Mouse (Mus musculus): Measurements from ENCODE around the gene Atp6v0c.

The Atp6v0c gene

DNA sequence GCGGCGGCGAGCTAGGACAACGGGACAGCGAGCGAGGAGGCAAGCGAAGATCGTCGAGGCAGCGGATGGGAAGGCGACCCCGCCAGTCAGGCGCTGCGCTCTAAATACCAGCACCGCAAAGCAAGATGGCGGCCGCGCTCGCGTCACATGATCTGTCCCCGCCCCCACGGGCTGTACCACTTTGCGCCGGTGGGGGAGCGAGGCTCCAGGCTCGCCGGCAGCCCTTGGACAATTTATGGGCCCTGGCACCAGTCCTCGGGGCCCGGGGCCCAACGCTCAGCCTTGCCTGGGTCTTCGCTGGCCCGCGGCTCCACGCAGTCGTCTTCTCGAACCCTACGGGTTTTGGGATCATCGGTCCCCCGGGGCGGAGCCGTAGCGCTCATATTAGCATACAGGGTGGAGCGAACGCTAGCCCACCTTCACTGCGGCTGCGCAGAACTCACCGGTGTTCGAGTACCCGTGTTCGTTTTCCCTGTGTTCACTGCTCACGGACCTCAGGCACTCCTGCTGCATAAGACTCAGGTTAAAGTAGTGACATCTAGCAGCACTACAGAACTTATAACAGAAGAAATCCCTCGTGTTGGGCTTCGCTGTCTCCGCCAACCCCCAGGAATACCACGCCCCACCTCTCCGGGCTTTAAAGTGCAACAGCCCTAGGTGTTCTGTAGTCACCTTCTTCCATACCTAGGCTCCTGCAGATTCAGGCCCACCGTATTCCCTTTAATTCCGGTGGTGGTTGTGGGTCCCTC, at the start of gene Atp6v0c:
Gene Atp6v0c, minus strand, starts transcription at position 386 of the 749 bp plus-strand sequence.
- DNase-seq, result peak; percentile 96

DNA sequence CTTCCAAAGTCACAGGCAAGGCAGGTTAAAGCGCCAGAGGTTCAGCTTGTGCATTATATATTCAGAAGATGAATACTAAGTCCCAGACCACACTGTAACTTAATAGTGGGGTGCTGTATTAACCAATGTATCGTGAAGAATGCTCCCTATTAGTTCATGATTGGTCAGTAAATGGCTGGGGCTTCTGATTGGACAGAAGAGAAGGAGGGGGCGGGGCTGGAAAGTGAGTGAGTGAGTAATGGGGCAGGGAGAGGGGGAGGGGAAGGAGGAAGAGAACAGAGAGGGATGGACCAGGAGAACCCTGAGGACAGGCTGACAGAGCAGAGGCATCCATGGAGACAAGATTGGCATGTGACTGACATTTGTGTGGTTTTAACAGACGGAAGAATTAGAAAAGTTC, 47.3 kb upstream of the Atp6v0c start:
- DNase-seq, result no peak

DNA sequence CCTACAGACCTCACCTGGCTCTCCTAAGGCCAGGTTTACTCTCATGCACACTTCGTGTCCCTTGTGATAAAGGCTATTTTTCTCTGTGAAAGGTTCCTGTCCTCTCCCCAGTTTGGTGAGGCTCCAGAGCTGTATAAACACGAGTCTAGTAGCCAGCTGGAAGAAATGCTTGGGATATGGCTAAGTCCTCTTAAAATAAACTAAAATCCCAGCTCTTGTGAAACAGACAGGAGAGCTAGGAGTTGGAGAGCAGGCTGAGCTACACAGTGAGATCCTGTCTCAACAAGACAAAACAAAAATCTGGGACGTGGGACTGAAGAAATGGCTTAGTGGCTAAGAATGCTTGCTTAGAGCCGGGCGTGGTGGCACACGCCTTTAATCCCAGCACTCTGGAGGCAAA, 43.7 kb upstream of the Atp6v0c start:
- DNase-seq, result no peak

DNA sequence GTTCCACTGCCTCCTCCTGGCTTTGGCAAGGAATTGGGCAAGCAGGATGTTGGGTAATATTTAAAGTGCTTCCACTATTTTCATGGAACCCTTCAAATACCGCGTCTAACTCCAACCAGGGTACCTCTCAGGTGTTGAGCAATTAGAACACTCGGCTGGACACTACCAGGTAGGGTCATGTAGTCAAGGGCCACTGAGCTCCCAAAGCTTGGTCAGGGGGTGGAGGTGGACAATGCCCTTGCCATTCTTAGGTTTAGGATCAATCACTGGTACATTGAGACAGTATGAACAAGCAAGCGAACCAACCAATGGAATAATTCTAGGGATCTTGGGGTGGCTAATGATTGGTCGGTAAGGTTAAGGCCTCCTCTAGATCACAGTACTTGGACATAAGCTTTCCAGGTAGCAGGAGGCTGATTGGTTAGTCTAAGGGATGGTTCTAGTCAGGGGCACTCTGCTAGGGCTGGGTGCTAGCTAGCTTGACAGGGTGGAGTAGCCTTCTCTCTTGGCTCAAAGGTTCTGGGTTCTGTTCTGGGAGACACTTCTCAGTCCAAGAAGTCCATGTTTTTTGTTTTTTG, 43.0 kb upstream of the Atp6v0c start:
- DNase-seq, result no peak

DNA sequence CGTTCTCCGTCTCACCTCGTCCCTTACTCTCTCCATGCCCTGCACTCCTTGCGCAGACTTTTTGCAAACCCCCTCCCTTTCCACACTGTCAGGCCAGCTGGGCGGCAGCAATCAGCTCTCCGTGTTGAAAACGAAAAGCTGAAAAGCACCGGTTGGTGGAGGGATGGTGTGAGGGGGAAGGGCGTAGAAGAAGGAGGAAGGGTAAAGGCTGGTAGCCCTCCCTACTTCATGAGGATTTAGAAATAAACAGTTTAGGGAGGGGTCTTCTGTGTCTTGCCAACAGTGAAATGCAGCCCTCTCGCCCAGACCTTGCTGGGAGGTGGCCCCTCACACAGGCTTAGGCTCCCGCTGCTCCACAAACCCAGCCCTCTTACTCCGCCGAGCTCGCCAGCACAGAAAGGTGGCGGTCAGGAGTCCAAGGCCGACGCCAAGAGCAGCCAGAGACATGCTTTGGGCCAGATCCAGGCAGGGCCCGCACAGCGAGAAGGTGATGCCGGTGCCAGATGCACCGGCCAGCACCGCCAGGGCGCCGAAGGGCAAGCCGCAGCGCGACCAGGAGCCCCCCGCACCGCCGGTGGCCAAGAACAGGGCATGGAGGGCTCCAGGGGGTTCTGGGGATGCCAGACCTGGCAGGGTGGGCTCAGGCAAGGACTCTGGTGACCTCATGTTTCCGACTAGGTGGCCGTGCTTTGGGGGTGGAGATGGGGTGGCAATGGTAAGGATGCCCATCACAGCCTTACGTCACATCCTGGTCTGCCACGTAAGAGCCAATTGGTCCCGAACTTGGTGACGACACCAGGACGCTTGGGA, 42.3 kb upstream of the Atp6v0c start:
- no peak for DNase-seq

DNA sequence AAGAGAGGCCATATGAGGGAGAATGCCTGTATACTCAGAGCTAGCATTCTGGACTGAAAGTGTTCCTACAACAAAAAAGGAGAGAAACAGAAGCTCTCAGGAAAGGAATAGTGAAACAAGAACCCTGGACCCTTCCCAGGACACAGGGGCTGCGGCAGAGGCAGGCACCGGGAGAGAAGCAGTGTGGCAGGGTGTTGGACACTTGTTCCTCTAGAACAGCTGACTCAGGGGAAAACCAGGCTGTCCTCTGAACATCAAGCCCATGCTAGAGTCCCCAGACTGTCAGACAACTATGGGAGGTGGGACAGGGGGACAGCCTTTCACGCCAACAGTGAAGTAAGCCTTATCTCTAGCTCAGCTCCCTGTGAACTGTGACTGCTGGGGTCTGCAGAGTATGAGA, 41.1 kb upstream of the Atp6v0c start:
- DNase-seq, result no peak

DNA sequence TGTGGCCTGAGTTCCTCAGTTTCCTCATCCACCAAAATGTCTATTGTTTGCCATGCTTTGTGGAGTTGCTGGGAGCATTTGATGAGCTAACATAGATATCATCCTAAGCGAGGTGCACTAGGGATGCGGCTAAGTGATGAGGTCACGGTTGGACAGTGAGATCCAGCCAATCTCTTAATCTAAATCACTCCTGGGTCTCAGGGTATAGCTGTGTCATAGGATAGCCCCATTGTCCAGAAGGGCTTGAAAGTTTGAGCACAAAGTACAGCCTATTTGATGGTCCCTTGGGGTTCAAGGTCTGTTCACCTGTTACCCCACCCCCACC, 40.4 kb upstream of the Atp6v0c start:
- no peak for DNase-seq

DNA sequence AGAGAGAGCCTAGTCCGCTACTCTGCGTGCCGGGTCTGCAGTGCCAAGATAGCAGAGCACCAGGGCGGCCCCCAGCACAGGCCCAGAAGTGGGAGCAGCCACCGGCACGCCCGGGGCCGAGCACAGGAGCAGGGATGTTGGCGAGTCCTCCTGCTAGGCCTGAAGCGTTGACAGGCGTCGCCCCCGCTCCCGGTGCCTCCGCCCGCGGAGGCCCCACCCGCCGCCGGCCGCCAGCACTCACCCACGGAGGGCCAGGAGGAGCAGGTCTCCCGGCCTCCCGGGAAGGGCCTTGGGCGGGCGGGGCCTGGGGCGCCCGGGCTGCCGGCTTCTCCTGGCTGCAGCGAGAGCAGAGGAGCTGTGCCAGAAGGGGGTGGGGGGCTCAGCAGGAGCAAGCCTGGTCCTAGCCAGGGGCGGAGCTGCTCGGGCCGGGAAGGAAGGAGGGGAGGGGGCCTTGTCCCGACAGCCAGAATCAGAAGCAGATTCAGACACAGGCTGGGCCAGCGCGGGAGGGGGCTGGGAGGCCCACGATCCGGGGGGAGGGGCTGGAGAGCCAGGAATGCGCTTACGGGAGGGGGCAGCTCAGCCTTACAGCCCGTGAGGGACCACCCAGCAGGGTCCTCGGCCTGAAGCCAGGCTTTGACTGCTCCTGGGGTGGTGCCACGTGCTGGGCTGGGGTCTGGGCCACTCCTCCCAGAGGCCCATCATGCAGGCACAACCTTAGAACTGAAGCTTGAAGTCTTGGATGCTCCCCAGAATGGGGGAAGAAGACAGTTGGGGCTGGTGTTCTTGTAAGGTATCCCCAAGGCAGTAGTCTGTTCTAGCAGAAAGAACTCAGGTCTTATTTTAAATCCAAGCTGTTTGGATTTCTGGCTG, 39.8 kb upstream of the Atp6v0c start, which contains the start of gene Ntn3:
Gene Ntn3, minus strand, starts transcription at position 489 of the 873 bp plus-strand sequence.
- no peak for DNase-seq

DNA sequence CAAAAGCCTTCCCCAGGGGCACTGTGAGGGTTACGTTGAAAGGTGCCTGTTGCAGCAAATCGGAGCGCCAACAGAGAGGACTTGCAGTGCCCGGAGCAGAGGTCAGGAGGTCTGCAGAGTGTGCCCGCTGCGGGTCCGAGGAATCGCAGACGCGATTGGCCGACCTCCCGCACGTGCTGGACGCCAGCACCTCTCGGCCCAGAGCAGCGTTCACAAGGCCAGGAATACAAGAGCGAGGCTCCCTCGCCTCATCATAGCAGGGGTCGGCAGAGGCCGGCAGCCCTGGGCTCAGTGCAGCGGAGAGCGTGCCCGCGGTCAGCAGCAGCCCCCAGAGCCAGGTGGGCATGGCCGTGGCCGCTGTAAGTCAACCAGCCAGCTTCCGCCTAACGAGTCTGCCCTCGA, 39.1 kb upstream of the Atp6v0c start:
- no peak for DNase-seq

DNA sequence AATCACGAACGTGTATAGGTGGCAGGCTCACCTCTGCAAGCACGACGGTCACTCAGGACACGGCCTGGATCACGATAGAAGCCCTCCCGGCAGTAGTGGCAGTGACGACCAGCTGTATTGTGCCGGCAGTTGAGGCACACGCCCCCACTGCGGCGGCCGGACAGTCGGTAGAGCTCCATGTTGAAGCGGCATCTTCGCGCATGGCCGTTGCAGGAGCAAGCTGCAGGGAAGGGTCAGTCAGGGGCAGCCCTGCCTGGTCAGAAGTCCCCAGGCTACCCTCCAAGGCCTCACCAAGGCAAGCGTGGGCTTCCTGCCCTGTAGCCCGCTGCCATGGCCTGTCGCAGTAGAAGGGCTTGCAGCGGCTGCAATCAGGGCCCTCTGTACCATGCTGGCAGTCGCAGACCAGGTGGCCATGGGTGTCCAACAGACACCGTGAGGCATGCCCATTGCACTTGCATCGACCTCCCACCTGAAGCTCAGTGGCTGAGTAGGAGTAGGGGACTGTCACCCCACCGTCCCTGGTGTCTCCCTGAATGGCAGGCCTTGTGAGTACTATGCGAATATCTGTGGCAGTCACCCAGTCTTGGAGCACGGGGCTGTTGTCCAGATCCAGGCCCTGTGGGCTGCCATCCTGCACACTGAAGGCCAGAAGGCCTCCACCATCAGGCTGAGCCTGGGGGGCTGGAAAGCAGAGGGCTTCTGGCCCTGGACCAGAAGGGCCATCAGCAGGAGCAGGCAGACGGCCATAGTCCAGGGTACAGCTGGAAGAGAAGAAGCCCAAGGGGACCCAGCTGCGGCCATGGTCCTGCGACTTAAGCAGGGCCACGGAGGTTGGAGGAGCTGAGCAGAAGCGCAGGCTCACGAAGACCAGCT, 38.5 kb upstream of the Atp6v0c start:
- DNase-seq, result no peak

DNA sequence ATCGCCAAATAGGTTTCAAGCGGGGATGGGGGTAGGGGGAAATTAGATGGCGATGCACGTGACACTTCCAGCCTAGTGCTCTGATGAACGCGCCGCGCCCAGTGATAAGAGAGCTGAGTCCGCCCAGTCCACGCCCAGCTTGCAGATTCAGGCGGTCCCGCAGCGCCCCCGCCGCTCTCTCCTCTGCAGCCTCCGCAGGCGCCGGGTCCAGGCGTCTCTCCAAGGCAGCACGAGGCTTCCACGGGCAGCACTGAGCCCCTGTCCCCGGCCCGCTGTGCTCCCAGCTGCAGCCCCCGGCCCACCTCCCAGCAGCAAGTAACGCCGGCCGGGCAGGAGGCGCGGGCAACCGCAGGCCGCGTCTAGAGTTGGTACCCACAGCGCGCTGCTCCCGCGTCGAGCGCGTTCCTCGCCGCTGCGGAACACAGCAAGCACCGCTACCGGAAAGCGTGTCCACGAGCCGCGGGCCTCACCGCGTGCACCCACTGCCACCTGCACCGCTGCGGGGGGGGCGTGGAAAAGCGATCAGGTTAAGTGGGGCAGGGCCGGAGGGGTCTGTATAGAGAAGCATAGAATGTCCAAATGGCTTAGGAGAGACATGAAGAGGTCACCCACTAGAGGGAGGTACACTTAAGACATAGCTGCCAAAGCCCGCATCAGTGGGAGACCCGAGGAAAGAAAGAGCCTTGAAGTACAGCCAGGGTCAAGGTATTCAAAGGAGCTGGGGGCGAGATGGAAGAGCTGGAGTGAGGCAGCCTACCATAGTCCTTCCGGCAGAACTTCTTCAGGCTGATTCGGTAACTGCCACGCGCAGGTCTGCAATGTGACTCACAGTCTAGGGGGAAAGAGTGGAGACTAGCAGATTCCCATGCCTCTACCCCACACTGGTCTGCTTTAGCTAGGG, 37.2 kb upstream of the Atp6v0c start:
- DNase-seq, result peak; percentile 39

DNA sequence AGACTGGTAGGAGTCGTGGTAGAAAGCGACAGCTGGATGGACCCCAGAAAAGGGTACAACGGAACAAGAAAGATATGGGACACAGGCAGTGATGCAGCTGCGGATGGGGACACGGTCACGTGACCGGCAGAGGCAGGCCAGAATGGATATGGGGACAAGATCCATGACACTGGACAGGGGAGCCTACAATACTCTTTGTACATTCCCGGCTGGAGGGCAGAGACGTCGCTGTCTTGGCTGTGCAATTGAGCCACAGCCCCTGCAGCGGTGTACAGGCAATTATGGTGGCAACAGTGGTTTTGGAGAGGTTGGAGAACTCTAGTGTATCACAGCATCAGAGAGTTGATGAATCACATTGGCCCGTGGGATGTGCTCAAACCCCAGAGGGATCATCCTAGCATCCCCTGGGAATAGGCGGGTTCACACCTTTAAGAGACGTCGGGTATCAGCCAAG, 36.4 kb upstream of the Atp6v0c start:
- peak; percentile 37 for DNase-seq

DNA sequence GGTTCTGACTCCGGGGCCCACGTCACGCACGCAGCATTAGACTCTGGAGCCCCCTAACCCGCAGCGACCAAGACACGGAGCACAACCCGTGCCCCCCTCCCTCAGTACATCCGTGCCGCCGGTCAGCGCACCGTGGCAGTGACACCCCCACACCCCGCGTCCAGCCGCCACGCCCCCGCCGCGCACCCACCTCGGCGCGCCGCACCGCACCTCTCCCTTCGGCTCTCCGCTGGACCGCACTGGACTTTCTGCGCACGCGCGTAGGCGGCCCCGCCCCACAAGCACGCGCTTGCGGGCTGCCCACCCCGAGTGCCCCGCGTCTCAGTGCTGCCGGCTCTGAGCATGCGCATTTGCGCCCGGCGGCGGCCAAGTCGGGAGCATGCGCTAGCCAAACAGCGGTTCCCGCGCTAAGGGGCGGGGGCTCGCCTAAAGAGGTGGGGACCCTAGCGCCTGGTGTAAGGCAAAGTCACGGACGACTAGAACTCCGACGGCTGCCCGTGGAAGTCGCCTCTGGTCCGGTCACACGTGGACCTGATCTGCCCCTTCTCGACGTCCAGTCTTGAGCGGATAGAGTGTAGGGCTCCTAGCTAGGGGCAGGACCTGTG, 35.9 kb upstream of the Atp6v0c start, which contains the start of gene Tbc1d24:
Gene Tbc1d24, minus strand, starts transcription at position 279 of the 605 bp plus-strand sequence.
- peak; percentile 90 for DNase-seq

DNA sequence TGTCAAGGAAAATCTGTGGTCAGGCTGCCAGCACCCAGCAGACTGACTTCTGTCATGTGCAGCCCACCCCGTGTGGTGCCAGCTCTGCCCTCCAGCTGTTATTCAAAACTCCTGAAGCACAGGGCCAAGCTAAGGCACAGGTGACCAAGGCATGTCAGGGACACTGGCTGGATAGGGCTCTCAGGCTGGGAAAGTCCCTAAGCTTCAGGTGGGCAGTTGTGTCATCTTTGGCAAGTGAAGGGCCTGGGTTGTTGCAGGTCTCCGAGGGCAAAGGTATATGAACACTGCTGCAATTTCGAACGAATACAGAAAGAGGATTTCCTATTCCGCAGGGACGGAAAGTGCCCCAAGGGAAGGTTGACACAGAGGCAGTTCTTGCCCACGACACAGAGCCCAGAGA, 35.3 kb upstream of the Atp6v0c start:
- DNase-seq, result no peak

DNA sequence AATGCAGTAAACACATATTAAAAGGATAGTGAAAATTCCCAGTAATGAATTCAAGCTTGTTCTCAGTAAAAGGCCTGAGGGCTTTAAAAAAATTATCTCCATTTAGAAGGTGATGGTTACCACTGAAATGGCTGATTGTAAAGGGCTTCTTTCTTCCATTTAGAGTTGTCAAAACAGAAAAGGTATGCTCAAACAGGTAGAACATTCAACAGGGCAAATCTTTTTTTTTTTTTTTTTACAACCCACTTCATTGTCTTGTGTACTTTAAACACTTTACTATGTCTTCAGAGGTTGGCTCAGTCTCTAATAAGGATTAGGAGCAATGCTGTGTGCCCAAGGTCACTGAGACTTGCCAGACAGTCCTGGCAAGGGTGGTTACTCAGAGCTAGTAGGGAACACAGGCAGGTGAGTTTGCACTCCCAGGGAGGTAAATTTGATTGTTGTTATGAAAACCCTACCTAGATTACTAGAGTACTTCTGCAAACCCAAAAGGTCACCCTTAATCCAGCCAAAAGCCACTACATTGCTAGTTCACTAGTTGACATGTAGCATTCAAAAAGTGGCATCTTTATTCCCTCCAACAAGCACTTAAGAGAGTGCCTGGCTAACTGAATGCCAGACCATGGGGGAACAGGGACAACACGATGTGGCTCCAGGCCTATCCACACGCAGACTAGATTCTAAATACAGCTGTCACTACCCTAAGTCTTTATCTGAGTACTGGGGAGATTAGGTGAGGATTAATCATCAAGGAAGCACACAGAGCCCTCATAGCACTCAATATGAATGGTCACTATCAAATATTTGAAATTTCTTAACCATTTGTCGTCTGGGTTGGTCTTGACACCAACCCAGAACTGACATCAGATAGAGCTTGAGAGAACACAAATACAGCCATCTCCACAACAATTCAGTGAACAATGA, 34.4 kb upstream of the Atp6v0c start:
- DNase-seq, result no peak

DNA sequence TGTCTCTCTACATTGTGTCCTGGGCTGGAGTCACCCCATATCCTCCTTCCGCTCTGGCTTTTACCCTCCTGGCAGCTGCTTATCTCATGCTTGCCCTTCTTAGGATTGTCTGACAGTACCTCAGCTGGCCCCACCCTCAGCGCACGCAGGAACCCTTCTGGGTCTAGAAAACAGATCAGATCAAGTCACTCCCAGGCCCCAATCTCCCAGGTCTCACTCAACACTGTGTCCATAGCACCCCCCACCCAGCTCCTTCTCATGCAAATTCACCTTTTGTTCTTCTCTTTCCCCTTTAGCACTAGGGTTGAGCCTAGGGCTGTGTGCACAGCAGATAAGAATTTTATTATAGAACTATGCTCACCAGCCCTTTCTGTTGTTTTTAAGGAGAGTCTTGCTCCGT, 33.6 kb upstream of the Atp6v0c start:
- no peak for DNase-seq

DNA sequence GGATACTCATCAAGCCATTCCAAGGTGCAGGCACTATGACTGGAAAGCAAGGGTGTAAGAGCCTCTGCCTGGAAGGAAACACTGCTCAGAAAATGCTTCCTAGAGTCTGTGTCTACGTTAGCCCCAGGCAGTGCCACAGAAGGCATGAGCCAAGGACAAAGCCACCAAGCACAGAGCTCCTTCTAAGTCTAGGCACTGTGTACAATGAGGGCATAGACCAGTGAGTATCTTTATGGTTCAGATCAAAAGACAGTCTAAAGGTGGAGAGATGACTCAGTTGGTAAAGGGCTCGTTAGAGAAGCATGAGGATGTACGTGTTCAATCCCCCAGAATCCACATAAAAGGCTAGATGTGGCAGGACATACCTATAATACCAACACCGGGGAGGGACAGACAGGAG, 31.6 kb upstream of the Atp6v0c start:
- DNase-seq, result no peak

DNA sequence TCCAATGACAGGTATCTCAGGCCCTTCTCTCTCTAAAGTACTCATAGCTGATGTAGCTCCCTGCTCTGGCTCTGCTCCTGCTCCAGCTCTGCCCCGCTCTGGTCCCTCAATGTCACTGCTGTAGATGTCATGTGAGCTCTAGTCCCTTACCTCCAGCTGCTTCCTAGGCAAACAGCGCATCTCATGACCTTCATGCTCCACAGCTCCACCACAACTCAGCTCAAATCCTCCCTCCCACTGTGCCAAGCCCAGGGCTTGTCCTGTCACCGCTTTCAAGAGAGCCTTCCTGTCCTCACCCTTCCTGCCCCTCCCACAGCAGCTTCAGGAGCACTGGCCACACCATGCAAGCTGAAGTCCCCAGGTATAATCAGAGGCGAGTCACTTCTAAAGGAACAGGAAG, 30.2 kb upstream of the Atp6v0c start:
- DNase-seq, result no peak

DNA sequence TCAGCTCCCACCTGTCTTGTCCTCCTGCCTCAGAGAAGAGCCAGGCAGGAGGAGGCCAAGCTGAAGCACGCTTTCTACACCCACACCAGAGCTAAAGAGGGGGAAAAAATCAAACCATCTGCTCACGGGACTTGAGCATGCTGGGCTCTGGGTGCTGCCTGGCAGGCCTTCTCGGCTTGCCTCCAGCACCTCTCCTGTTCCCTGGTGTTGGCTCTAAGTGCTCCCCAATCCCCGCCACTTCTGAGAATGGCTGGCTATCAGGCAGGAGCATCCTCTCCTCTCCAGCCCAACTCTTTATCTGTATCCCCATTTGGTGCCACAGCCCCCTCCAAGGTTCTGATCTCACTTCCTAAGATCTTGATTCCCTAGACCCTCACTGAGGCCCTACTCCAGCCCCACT, 29.8 kb upstream of the Atp6v0c start:
- no peak for DNase-seq

All from thymus, postnatal 14 days (tissue).